Mouse (Mus musculus) small intestine, adult 2 months (tissue): Measurements from ENCODE around the gene Narfl.

Experiments used
- CTCF ChIP-seq: fragments of 200-500 bp; IDR thresholded peaks from 2 replicates; pipeline ENCODE4 v1.5.1; 2012; ENCODE audit warnings: low read depth, mild to moderate bottlenecking, control low read depth, inconsistent platforms, low read length, moderate library complexity, mixed read lengths; ENCODE audit not compliant: insufficient replicate concordance, insufficient read length; ENCODE audit errors: extremely low read depth
- POLR2A ChIP-seq: fragments of 200-500 bp; IDR thresholded peaks from 2 replicates; pipeline ENCODE4 v1.6.1; 2012; ENCODE audit warnings: low read depth, mild to moderate bottlenecking, control low read depth, inconsistent platforms, low read length, moderate library complexity

- TF ChIP-seq CTCF (peak; percentile 45; the same call in 1 of the 2 replicates), POLR2A (no peak)
These were observed 39.9 kb downstream of the Narfl start for GRCm38 (mm10) chr17:25813471-25813870.
